9 mouse cellular contexts compared by ENCODE assay signal in genomic region chr12:55315192-55315591, GRCm38 (mm10). TPM values are rescaled to one million over a fixed set of nuclear protein-coding genes. Genes with fewer than 3 reads are reported as not detected.
DNase-seq lines count a peak whose midpoint lies in the region; ATAC-seq and TF ChIP-seq lines count a peak whose summit lies in the region.
"Had no signal": no experiment of that assay in that cellular context is flagged by ENCODE, and none has a peak within 500 bp of the region (broad histone marks: within the 10 kb centered on the region; RNA-seq: fewer than 3 reads in every experiment).

No protein-coding gene starts in this region.

- no peaks in the 10 kb centered on the region for H3K4me1 ChIP-seq in hindbrain, embryonic 10.5 days (replicated peaks)
- no peaks in the 10 kb centered on the region for H3K4me1 ChIP-seq in hindbrain, embryonic 13.5 days (replicated peaks)
- no peaks in the 10 kb centered on the region for H3K4me1 ChIP-seq in forebrain, postnatal 0 days (ENCODE audit: insufficient read depth)
- no peaks in the 10 kb centered on the region for H3K4me1 ChIP-seq in midbrain, embryonic 14.5 days (ENCODE audit: control insufficient read depth, insufficient read depth, low read length)
- H3K4me1 ChIP-seq: neural tube, embryonic 12.5 days had no signal

- H3K4me2 ChIP-seq in hindbrain, embryonic 13.5 days: no peak overlapping the region
- H3K4me2 ChIP-seq in forebrain, postnatal 0 days (ENCODE audit: low read depth): no peak overlapping the region
- no peak overlapping the region for H3K4me2 ChIP-seq in midbrain, embryonic 14.5 days (ENCODE audit: low read length)
- H3K4me2 ChIP-seq: neural tube, embryonic 12.5 days had no signal

- no peaks in the 10 kb centered on the region for H3K27me3 ChIP-seq in hindbrain, embryonic 10.5 days (ENCODE audit: insufficient read depth, poor library complexity, severe bottlenecking)
- H3K27me3 ChIP-seq in hindbrain, embryonic 13.5 days: no peaks in the 10 kb centered on the region
- H3K27me3 ChIP-seq in forebrain, postnatal 0 days (ENCODE audit: insufficient read depth, low read length): no peaks in the 10 kb centered on the region
- H3K27me3 ChIP-seq in midbrain, embryonic 14.5 days (ENCODE audit: control insufficient read depth, insufficient read depth, low read length): no peaks in the 10 kb centered on the region
- H3K27me3 ChIP-seq: neural tube, embryonic 12.5 days had no signal

- ATAC-seq in hindbrain, embryonic 13.5 days (ENCODE audit: low FRiP score): no peak
- peak; percentile 42 for ATAC-seq in forebrain, postnatal 0 days
- ATAC-seq in midbrain, embryonic 14.5 days (ENCODE audit: low FRiP score, low TSS enrichment): peak; percentile 20; the same call in 1 of the 2 replicates

- no peak overlapping the region for H3K27ac ChIP-seq in hindbrain, embryonic 10.5 days
- H3K27ac ChIP-seq in hindbrain, embryonic 13.5 days: no peak overlapping the region
- no peak overlapping the region for H3K27ac ChIP-seq in forebrain, postnatal 0 days (ENCODE audit: low read depth, low read length)
- H3K27ac ChIP-seq in left cerebral cortex, adult 2 months: no peak overlapping the region
- no peak overlapping the region for H3K27ac ChIP-seq in midbrain, embryonic 14.5 days (replicated peaks; ENCODE audit: low read depth, low read length)
- H3K27ac ChIP-seq: neural tube, embryonic 12.5 days had no signal

- 55% methylated on average over 5 of the region's 5 CpGs for WGBS in hindbrain, embryonic 10.5 days
- 56% methylated on average over 5 of the region's 5 CpGs for WGBS in hindbrain, embryonic 13.5 days
- 37% methylated on average over 5 of the region's 5 CpGs for WGBS in forebrain, postnatal 0 days
- WGBS in midbrain, embryonic 14.5 days: 45% methylated on average over 5 of the region's 5 CpGs

- TF ChIP-seq CTCF in forebrain, postnatal 0 days (IDR thresholded peaks at IDR 0.05; ENCODE audit: low read depth): peak; percentile 79
- TF ChIP-seq CTCF in left cerebral cortex, adult 2 months (IDR thresholded peaks at IDR 0.05): peak; percentile 78

- peak; percentile 28 for DNase-seq in hindbrain, embryonic 10.5 days (ENCODE audit: low spot score)
- DNase-seq in c-Kit-positive CD71-positive TER-119-positive erythroid progenitor cells, embryonic 14.5 days (ENCODE audit: low spot score): peak; percentile 84
- peak; percentile 91 for DNase-seq in forebrain, postnatal 0 days
- DNase-seq in induced T-regulatory cell, adult 2 months (ENCODE audit: low read depth): peak; percentile 97
- DNase-seq in left cerebral cortex, adult 2 months (ENCODE audit: extremely low spot score in 1 of 2, low spot score in 2 of 2): peak; percentile 59 to 68
- DNase-seq in midbrain, embryonic 14.5 days: peak; percentile 93
- peak; percentile 79 to 87 for DNase-seq in spleen, postnatal 4 days (ENCODE audit: low spot score in 2 of 2)

- intact Hi-C loops in left cerebral cortex, adult 2 months (cut with DNase I): loop anchor here (1.0 to 5.0 kb wide), 3 partner anchors 42 to 517 kb away; no protein-coding TSS in a partner anchor

- no peak overlapping the region for H3K9ac ChIP-seq in hindbrain, embryonic 13.5 days
- no peak overlapping the region for H3K9ac ChIP-seq in forebrain, postnatal 0 days
- no peak overlapping the region for H3K9ac ChIP-seq in midbrain, embryonic 14.5 days (replicated peaks; ENCODE audit: low read length)
- H3K9ac ChIP-seq: neural tube, embryonic 12.5 days had no signal

- no peak overlapping the region for H3K4me3 ChIP-seq in hindbrain, embryonic 10.5 days
- no peak overlapping the region for H3K4me3 ChIP-seq in hindbrain, embryonic 13.5 days
- no peak overlapping the region for H3K4me3 ChIP-seq in forebrain, postnatal 0 days (ENCODE audit: low read depth, low read length)
- H3K4me3 ChIP-seq in left cerebral cortex, adult 2 months: no peak overlapping the region
- no peak overlapping the region for H3K4me3 ChIP-seq in midbrain, embryonic 14.5 days (replicated peaks; ENCODE audit: low read depth, low read length)
- H3K4me3 ChIP-seq: neural tube, embryonic 12.5 days had no signal

- no peaks in the 10 kb centered on the region for H3K9me3 ChIP-seq in hindbrain, embryonic 10.5 days
- no peaks in the 10 kb centered on the region for H3K9me3 ChIP-seq in hindbrain, embryonic 13.5 days
- no peaks in the 10 kb centered on the region for H3K9me3 ChIP-seq in forebrain, postnatal 0 days (ENCODE audit: low read length)
- no peaks in the 10 kb centered on the region for H3K9me3 ChIP-seq in midbrain, embryonic 14.5 days (ENCODE audit: control insufficient read depth, low read length)
- H3K9me3 ChIP-seq: neural tube, embryonic 12.5 days had no signal

- H3K36me3 ChIP-seq in hindbrain, embryonic 10.5 days: peaks cover 31% of the 10 kb centered on the region
- H3K36me3 ChIP-seq in hindbrain, embryonic 13.5 days: peaks cover 7% of the 10 kb centered on the region
- H3K36me3 ChIP-seq in forebrain, postnatal 0 days (ENCODE audit: insufficient read depth): no peaks in the 10 kb centered on the region
- no peaks in the 10 kb centered on the region for H3K36me3 ChIP-seq in midbrain, embryonic 14.5 days (ENCODE audit: control insufficient read depth, insufficient read depth, low read length)

RNA-seq across cellular contexts. Expression of gene Ppp2r3c, which starts 12.4 kb away (rescaled TPM):
- polyA plus RNA-seq in hindbrain, embryonic 10.5 days (2016; fragmentation: Nextera tagmentation; extraction: Ambion mirVana): 21.5 and 23.7 TPM in 2 replicates
- polyA plus RNA-seq in hindbrain, embryonic 13.5 days (2015; fragmentation: Nextera tagmentation; extraction: Ambion mirVana): 27.2 and 27.7 TPM in 2 replicates
- 19.5 and 19.9 TPM in 2 replicates for total RNA-seq in forebrain, postnatal 0 days (2014; rRNA removed)
- polyA plus RNA-seq in forebrain, postnatal 0 days (2015; fragmentation: Nextera tagmentation; extraction: Ambion mirVana): 17.8 and 19.8 TPM in 2 replicates
- total RNA-seq in left cerebral cortex, adult 2 months (2021): 10 to 100 TPM; 12.9 to 13.0 TPM
- 20.4 and 25.7 TPM in 2 replicates for polyA plus RNA-seq in midbrain, embryonic 14.5 days (2014; fragmentation: Nextera tagmentation; extraction: Ambion mirVana)

RNA-seq across cellular contexts. Expression of gene 1110008L16Rik, which starts 15.8 kb away (rescaled TPM):
- 15.7 and 16.5 TPM in 2 replicates for polyA plus RNA-seq in hindbrain, embryonic 10.5 days (2016; fragmentation: Nextera tagmentation; extraction: Ambion mirVana)
- 8.9 and 10.0 TPM in 2 replicates for polyA plus RNA-seq in hindbrain, embryonic 13.5 days (2015; fragmentation: Nextera tagmentation; extraction: Ambion mirVana)
- 12.7 and 15.6 TPM in 2 replicates for total RNA-seq in forebrain, postnatal 0 days (2014; rRNA removed)
- 7.7 and 11.9 TPM in 2 replicates for polyA plus RNA-seq in forebrain, postnatal 0 days (2015; fragmentation: Nextera tagmentation; extraction: Ambion mirVana)
- 10 to 100 TPM in 1 of 2 experiments, 1 to 10 TPM in 1; 8.4 to 10.3 TPM for total RNA-seq in left cerebral cortex, adult 2 months (2021)
- 9.5 and 10.5 TPM in 2 replicates for polyA plus RNA-seq in midbrain, embryonic 14.5 days (2014; fragmentation: Nextera tagmentation; extraction: Ambion mirVana)

Comparison
In these comparisons a context has a peak if more than half of its experiments do, and no peak if none do; other contexts are left out.
1. DNase-seq: peak in every context shown above with its lines; median percentile 97 in induced T-regulatory cell, adult 2 months; 93 in midbrain, embryonic 14.5 days; 91 in forebrain, postnatal 0 days; 84 in c-Kit-positive CD71-positive TER-119-positive erythroid progenitor cells, embryonic 14.5 days; 83 in spleen, postnatal 4 days; 64 in left cerebral cortex, adult 2 months; 28 in hindbrain, embryonic 10.5 days.